Mouse (Mus musculus): ENCODE results near the gene Hoxd11. TPM values are rescaled to one million over a fixed set of nuclear protein-coding genes. Genes with fewer than 3 reads are reported as not detected.

Gene Hoxd11
- polyA plus RNA-seq, 1 experiment from 2014 or later, result 59.6 TPM

DNA sequence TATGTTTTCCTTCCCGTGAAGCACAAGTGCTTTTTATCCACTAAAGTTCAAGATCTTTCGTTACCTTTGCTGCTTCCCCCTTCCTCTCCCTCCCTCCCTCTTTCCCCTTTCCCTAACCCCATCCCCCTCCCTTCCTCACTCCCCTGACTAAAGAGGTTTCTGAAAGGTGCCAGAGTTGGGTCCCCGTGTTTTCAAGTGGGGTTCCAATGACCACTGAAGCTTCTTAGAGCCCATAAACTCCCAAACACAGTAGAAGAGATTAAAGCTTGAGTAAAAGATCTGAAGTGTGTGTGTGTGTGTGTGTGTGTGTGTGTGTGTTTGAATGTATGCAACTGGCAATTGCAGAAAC is 10.2 kb upstream of the Hoxd11 start:
- WGBS, result 0% methylated on average over 3 of the region's 3 CpGs
- peak; percentile 42 for DNase-seq (ENCODE audit: low spot score)
- Histone ChIP-seq H3K36me3 (ENCODE audit: control insufficient read depth, insufficient read depth, low read length) (no peaks in the 10 kb centered on the region), H3K4me3 (ENCODE audit: low read depth, low read length) (peak overlapping the region; percentile 63), H3K4me1 (ENCODE audit: control insufficient read depth, insufficient read depth, low read length) (peaks cover 13% of the 10 kb centered on the region; the same call in 1 of the 2 replicates), H3K9ac (ENCODE audit: low read length) (peak overlapping the region; percentile 90), H3K27ac (replicated peaks; ENCODE audit: low read depth, low read length) (peak overlapping the region; percentile 84), H3K4me2 (ENCODE audit: low read depth, severe bottlenecking) (peak overlapping the region; percentile 88), H3K9me3 (ENCODE audit: control insufficient read depth, low read length) (no peaks in the 10 kb centered on the region), H3K27me3 (ENCODE audit: control insufficient read depth, insufficient read depth, low read length) (peaks cover 44% of the 10 kb centered on the region)
- ATAC-seq (ENCODE audit: insufficient number of reproducible peaks, low FRiP score, low TSS enrichment, low read depth), result no peak

DNA sequence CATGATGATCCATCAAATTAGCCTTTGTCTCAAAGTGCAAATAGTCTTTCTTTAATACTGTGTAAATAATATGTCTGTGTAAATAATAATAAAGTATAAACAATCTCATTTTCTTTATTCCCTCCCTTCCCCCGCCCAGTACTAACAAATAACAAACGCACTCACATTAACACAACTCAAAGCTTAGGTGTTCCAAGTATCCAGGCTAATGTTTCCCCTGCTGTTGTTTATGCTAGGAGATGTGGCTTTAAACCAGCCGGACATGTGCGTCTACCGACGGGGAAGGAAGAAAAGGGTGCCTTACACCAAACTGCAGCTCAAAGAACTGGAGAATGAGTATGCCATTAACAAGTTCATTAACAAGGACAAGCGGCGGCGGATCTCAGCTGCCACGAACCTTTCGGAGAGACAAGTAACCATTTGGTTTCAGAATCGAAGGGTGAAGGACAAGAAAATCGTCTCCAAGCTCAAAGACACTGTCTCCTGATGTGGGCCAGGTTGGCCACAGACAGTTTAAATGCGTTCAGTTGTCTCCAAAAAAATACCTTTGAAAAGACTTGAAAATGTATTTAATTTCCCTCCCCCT is 9.6 kb upstream of the Hoxd11 start:
- peak overlapping the region; percentile 63 for H3K4me3 ChIP-seq (ENCODE audit: low read depth, low read length)
- peak overlapping the region; percentile 90 for H3K9ac ChIP-seq (ENCODE audit: low read length)
- peaks cover 44% of the 10 kb centered on the region for H3K27me3 ChIP-seq (ENCODE audit: control insufficient read depth, insufficient read depth, low read length)
- H3K4me2 ChIP-seq (ENCODE audit: low read depth, severe bottlenecking), result peak overlapping the region; percentile 88
- DNase-seq (ENCODE audit: low spot score) (peak; percentile 62), ATAC-seq (ENCODE audit: insufficient number of reproducible peaks, low FRiP score, low TSS enrichment, low read depth) (no peak)
- H3K27ac ChIP-seq (replicated peaks; ENCODE audit: low read depth, low read length), result 0 out of 2 replicates have a peak overlapping the region, but pooled peaks have one; percentile 5
- under 1% methylated on average over 14 of the region's 14 CpGs for WGBS
- no peaks in the 10 kb centered on the region for H3K36me3 ChIP-seq (ENCODE audit: control insufficient read depth, insufficient read depth, low read length)
- no peaks in the 10 kb centered on the region for H3K9me3 ChIP-seq (ENCODE audit: control insufficient read depth, low read length)
- H3K4me1 ChIP-seq (ENCODE audit: control insufficient read depth, insufficient read depth, low read length), result peaks cover 17% of the 10 kb centered on the region

DNA sequence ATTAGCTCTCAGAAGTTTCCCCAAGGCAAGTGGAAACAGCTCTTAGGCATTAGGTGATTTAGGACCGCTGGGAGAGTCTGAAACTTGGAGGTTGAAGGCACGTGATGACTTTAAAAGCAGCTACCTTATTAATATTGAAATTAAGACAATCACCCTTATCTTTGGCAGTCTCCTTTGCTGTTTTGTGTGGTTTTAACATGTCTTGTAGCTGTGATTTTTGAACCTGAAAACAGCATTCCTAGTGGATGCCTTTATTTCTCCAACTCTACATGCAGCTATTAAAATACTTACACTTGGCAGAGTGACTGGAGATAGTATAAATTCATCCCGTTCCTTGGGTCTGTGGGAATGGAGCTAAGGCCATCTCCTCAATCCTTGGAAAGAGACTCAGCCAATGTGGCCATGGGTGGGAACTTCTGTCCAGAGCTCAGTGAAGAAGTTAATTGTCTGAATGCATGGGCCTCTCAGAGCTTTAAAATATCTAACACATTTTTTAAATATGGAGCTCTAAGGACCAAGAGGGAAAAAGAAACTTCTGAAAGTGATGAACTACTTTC is 8.6 kb upstream of the Hoxd11 start:
- peaks cover 18% of the 10 kb centered on the region for H3K4me1 ChIP-seq (ENCODE audit: control insufficient read depth, insufficient read depth, low read length)

DNA sequence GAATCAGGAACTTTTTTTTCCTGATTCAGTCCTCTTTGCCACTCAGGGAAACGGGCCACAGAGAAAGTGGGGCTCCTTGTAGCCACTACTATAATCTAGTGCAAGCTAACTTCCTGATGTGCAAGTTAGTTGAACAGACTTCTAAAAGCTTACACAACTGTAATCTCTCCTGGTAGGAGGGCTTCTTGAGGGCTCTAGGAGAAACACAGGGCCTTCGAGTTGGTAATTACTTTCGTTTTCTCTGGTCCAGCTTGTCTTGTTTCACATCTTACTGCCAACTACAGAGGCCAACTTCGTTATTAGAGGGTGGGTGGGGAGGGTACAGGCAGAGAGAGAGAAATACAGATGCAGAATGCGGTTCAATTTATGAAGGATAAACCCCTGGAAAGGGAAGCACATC is 7.5 kb upstream of the Hoxd11 start:
- peak overlapping the region; percentile 47 for H3K4me2 ChIP-seq (ENCODE audit: low read depth, severe bottlenecking)
- H3K9me3 ChIP-seq (ENCODE audit: control insufficient read depth, low read length), result no peaks in the 10 kb centered on the region
- peaks cover 36% of the 10 kb centered on the region for H3K27me3 ChIP-seq (ENCODE audit: control insufficient read depth, insufficient read depth, low read length)
- no peak for ATAC-seq (ENCODE audit: insufficient number of reproducible peaks, low FRiP score, low TSS enrichment, low read depth)
- H3K4me3 ChIP-seq (ENCODE audit: low read depth, low read length), result peak overlapping the region; percentile 28
- 0 out of 2 replicates have a peak overlapping the region, but pooled peaks have one; percentile 74 for H3K27ac ChIP-seq (replicated peaks; ENCODE audit: low read depth, low read length)
- WGBS, result under 1% methylated on average over 5 of the region's 5 CpGs
- H3K36me3 ChIP-seq (ENCODE audit: control insufficient read depth, insufficient read depth, low read length), result no peaks in the 10 kb centered on the region
- H3K9ac ChIP-seq (ENCODE audit: low read length), result peak overlapping the region; percentile 55
- DNase-seq (ENCODE audit: low spot score), result peak; percentile 40
- H3K4me1 ChIP-seq (ENCODE audit: control insufficient read depth, insufficient read depth, low read length), result peaks cover 18% of the 10 kb centered on the region

More for the DNA sequence above, 8.6 kb upstream of the Hoxd11 start:
- H3K9me3 ChIP-seq (ENCODE audit: control insufficient read depth, low read length), result no peaks in the 10 kb centered on the region
- H3K27me3 ChIP-seq (ENCODE audit: control insufficient read depth, insufficient read depth, low read length), result peaks cover 43% of the 10 kb centered on the region
- ATAC-seq (ENCODE audit: insufficient number of reproducible peaks, low FRiP score, low TSS enrichment, low read depth) (no peak), DNase-seq (ENCODE audit: low spot score) (no peak)
- H3K4me3 ChIP-seq (ENCODE audit: low read depth, low read length), result peak overlapping the region; percentile 63
- peak overlapping the region; percentile 47 for H3K4me2 ChIP-seq (ENCODE audit: low read depth, severe bottlenecking)
- H3K9ac ChIP-seq (ENCODE audit: low read length), result peak overlapping the region; percentile 50
- no peaks in the 10 kb centered on the region for H3K36me3 ChIP-seq (ENCODE audit: control insufficient read depth, insufficient read depth, low read length)
- no peak overlapping the region for H3K27ac ChIP-seq (replicated peaks; ENCODE audit: low read depth, low read length)
- WGBS, result 3% methylated on average over 3 of the region's 3 CpGs

DNA sequence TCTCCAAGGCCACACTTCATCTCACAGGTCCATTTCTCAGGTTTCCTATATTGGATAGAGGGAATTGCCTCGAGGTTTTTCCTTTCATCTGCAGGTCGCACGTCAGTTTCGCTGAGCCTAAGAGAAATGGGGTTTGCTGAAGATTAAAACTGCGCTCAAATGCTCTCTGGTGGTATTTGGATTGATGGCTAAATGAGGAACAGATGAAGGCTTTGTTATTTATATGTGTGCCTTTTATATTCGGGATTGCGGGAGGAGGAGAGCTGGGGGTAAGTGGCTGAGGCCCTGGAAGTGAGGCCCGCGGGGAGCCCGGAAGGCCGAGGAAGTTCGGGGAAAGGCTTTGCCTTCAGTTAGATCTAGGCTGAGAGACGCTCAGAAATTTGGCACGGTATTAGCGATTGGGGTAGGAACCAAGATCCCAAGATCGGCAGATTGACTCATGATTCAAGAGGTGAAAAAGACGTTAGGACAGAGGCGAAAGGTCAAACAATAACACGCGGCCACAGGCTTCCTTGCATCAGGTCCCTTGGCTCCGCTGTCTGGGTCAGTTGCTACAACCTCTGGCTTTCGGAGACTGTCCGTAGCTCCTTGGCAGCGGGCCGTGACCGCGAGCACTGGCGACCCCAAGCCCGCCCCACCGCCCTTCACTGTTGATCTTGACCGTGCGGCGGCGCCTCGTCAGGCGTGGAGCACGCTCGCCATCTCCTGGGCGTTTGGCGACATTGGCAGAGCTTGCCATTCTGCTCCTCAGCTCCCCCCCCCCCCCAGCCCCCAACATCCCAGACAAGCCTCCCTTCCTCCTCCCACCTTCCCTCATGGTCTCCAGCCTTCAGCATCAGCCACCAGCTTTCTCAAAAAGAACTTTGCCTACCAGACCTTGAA is 6.6 kb upstream of the Hoxd11 start:
- no peaks in the 10 kb centered on the region for H3K36me3 ChIP-seq (ENCODE audit: control insufficient read depth, insufficient read depth, low read length)
- DNase-seq (ENCODE audit: low spot score), result peak; percentile 91
- H3K27ac ChIP-seq (replicated peaks; ENCODE audit: low read depth, low read length), result peak overlapping the region; percentile 90
- H3K27me3 ChIP-seq (ENCODE audit: control insufficient read depth, insufficient read depth, low read length), result peaks cover 34% of the 10 kb centered on the region
- peaks cover 18% of the 10 kb centered on the region for H3K4me1 ChIP-seq (ENCODE audit: control insufficient read depth, insufficient read depth, low read length)
- ATAC-seq (ENCODE audit: insufficient number of reproducible peaks, low FRiP score, low TSS enrichment, low read depth), result peak; percentile 34
- no peaks in the 10 kb centered on the region for H3K9me3 ChIP-seq (ENCODE audit: control insufficient read depth, low read length)
- peak overlapping the region; percentile 47 for H3K4me2 ChIP-seq (ENCODE audit: low read depth, severe bottlenecking)
- whole genome bisulfite sequencing, result under 1% methylated on average over 40 of the region's 40 CpGs
- H3K9ac ChIP-seq (ENCODE audit: low read length), result peak overlapping the region; percentile 60
- peak overlapping the region; percentile 28 for H3K4me3 ChIP-seq (ENCODE audit: low read depth, low read length)

DNA sequence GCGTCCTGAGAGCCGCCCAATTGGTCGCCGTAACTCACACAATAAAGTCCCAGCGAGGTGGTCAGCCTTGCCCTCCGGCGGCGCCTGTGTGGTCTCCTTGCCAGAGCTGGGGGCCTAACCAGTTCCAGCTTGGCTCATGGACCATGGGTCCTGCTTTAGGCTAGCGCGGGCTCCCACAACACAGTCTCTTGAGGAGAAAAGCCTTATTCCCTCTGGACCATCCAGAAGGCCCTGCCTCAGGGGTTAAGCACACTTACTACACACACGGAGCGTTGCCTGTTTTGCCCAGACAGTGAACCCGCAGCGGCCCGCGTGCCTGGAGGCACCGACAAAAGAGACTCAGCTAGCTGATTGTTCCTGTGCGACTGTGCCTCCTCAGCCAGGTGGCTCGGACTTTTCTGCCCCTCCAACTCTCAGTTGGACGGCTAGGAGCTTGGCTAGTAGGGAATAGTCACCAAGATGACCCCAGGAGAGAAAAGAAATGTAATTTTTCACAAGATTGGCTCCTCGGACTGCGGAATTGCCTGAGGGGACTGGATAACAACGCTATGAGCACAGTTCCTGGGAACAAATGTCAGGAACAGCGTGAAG is 5.4 kb upstream of the Hoxd11 start:
- no peaks in the 10 kb centered on the region for H3K9me3 ChIP-seq (ENCODE audit: control insufficient read depth, low read length)
- peak overlapping the region; percentile 90 for H3K27ac ChIP-seq (replicated peaks; ENCODE audit: low read depth, low read length)
- peak; percentile 88 for DNase-seq (ENCODE audit: low spot score)
- peak overlapping the region; percentile 47 for H3K4me2 ChIP-seq (ENCODE audit: low read depth, severe bottlenecking)
- peaks cover 27% of the 10 kb centered on the region for H3K27me3 ChIP-seq (ENCODE audit: control insufficient read depth, insufficient read depth, low read length)
- H3K36me3 ChIP-seq (ENCODE audit: control insufficient read depth, insufficient read depth, low read length), result no peaks in the 10 kb centered on the region
- peaks cover 15% of the 10 kb centered on the region for H3K4me1 ChIP-seq (ENCODE audit: control insufficient read depth, insufficient read depth, low read length)
- peak; percentile 45; the same call in 1 of the 2 replicates for ATAC-seq (ENCODE audit: insufficient number of reproducible peaks, low FRiP score, low TSS enrichment, low read depth)
- peak overlapping the region; percentile 90 for H3K9ac ChIP-seq (ENCODE audit: low read length)
- under 1% methylated on average over 24 of the region's 24 CpGs for WGBS
- peak overlapping the region; percentile 52 for H3K4me3 ChIP-seq (ENCODE audit: low read depth, low read length)

DNA sequence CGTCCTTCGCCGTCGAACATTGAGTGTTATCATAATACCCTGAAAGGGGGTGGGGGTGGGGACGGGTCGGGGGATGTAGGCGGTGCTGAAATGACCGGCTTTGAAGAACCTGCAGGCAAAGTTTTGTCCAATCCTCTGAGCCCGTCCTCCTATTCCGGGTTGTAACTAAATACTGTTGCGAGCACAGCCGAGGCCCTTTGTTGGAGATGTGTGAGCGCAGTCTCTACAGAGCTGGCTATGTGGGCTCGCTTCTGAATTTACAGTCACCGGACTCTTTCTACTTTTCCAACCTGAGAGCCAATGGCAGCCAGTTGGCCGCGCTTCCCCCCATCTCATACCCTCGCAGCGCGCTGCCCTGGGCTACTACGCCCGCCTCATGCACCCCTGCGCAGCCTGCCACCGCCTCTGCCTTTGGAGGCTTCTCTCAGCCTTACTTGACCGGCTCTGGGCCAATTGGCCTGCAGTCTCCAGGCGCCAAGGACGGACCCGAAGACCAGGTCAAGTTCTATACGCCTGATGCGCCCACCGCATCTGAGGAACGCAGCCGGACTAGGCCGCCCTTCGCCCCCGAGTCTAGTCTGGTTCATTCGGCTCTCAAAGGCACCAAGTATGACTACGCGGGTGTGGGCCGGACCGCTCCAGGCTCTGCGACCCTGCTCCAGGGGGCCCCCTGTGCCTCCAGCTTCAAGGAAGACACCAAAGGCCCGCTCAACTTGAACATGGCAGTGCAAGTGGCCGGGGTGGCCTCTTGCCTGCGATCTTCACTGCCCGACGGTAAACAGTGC is 4.3 kb upstream of the Hoxd11 start, which contains the start of gene Hoxd12:
Gene Hoxd12 (plus strand): TSS at position 133 of the 785 bp plus-strand sequence.
- no peaks in the 10 kb centered on the region for H3K36me3 ChIP-seq (ENCODE audit: control insufficient read depth, insufficient read depth, low read length)
- peak; percentile 77 for DNase-seq (ENCODE audit: low spot score)
- H3K27me3 ChIP-seq (ENCODE audit: control insufficient read depth, insufficient read depth, low read length), result peaks cover 20% of the 10 kb centered on the region
- peak; percentile 53; the same call in 1 of the 2 replicates for ATAC-seq (ENCODE audit: insufficient number of reproducible peaks, low FRiP score, low TSS enrichment, low read depth)
- H3K4me1 ChIP-seq (ENCODE audit: control insufficient read depth, insufficient read depth, low read length), result peaks cover 22% of the 10 kb centered on the region
- H3K4me3 ChIP-seq (ENCODE audit: low read depth, low read length), result peak within 1 kb of the TSS; percentile 52
- peak within 1 kb of the TSS; percentile 47 for H3K4me2 ChIP-seq (ENCODE audit: low read depth, severe bottlenecking)
- peak within 1 kb of the TSS; percentile 90 for H3K9ac ChIP-seq (ENCODE audit: low read length)
- H3K27ac ChIP-seq (replicated peaks; ENCODE audit: low read depth, low read length), result peak within 1 kb of the TSS; percentile 90
- under 1% methylated on average over 47 of the region's 47 CpGs for WGBS
- H3K9me3 ChIP-seq (ENCODE audit: control insufficient read depth, low read length), result no peaks in the 10 kb centered on the region

Measured in limb, embryonic 11.5 days (tissue).